Mouse (Mus musculus) liver, embryonic 12.5 days (tissue): ENCODE results near the gene Hist1h2ab. TPM values are rescaled to one million over a fixed set of nuclear protein-coding genes. Genes with fewer than 3 reads are reported as not detected.
"Not testable (repeated sequence)": the region's sequence is repeated elsewhere in the genome, so short reads cannot be mapped to it uniquely, and the experiment has no call there.

ENCODE experiments used
- ATAC-seq: fragments of 200-750 bp; cut with Nextera tagmentation; 2 replicates; pipeline ENCODE4 v1.8.0; 2017; ENCODE audit warnings: moderate number of reproducible peaks, mild to moderate bottlenecking, moderate library complexity
- H3K27ac ChIP-seq: fragments of 300-500 bp; sonication (generic); 2 replicates; pipeline ENCODE4 v1.5.1; 2016; ENCODE audit warnings: mild to moderate bottlenecking
- H3K27me3 ChIP-seq: fragments of 300-500 bp; sonication (generic); replicated peaks from 2 replicates; pipeline ENCODE4 v1.6.1; 2016; ENCODE audit warnings: mild to moderate bottlenecking, moderate library complexity
- H3K36me3 ChIP-seq: fragments of 300-500 bp; sonication (generic); 2 replicates; pipeline ENCODE4 v1.6.1; 2016; ENCODE audit warnings: mild to moderate bottlenecking, moderate library complexity
- H3K4me1 ChIP-seq: fragments of 300-500 bp; sonication (generic); 2 replicates; pipeline ENCODE4 v1.6.1; 2016
- H3K4me2 ChIP-seq: fragments of 300-500 bp; sonication (generic); 2 replicates; pipeline ENCODE4 v1.6.1; 2016; ENCODE audit warnings: mild to moderate bottlenecking, moderate library complexity
- H3K4me3 ChIP-seq: fragments of 300-500 bp; sonication (generic); 2 replicates; pipeline ENCODE4 v1.5.1; 2016; ENCODE audit warnings: mild to moderate bottlenecking, moderate library complexity
- H3K9ac ChIP-seq: fragments of 300-500 bp; sonication (generic); 2 replicates; pipeline ENCODE4 v1.6.1; 2016; ENCODE audit warnings: mild to moderate bottlenecking, moderate library complexity
- H3K9me3 ChIP-seq: fragments of 300-500 bp; sonication (generic); replicated peaks from 2 replicates; pipeline ENCODE4 v1.6.1; 2016; ENCODE audit warnings: mild to moderate bottlenecking, moderate library complexity
- WGBS: fragments of 180-500 bp; shearing (Covaris S2); methylation state at CpG from one replicate; pipeline ENCODE4 v1.1.7; 2016; ENCODE audit not compliant: insufficient replicate concordance; 5-methylcytosine and 5-hydroxymethylcytosine counted together
- polyA plus RNA-seq: library from polyadenylated mRNA; unstranded; fragments of >200 nt; fragmentation: Nextera tagmentation; extraction: Ambion mirVana; gene quantifications from 2 replicates; pipeline ENCODE4 v1.2.1, GENCODE M21; 2016

Hist1h2ab gene
- polyA plus RNA-seq = 70.3 TPM in 2 replicates

- not testable (repeated sequence) for H3K27me3 ChIP-seq, H3K9me3 ChIP-seq, H3K36me3 ChIP-seq
- WGBS = 1% methylated on average over 28 of the region's 47 CpGs
- Histone ChIP-seq H3K9ac (peak within 1 kb of the TSS; percentile 82), H3K27ac (peak within 1 kb of the TSS; percentile 100), H3K4me1 (peaks cover 54% of the 10 kb centered on the region), H3K4me2 (peak within 1 kb of the TSS; percentile 64), H3K4me3 (peak within 1 kb of the TSS; percentile 45)
- ATAC-seq = peak; percentile 53
Observed at GRCm38 (mm10) chr13:23750839-23751477, at the start of gene Hist1h2ab. Hist1h2ab (plus strand) TSS chr13:23751126.

- ATAC-seq = no peak
- Histone ChIP-seq H3K27ac (no peak overlapping the region), H3K9ac (no peak overlapping the region), H3K27me3 (0 out of 2 replicates have a peak, but pooled peaks cover 4% of the 10 kb centered on the region), H3K36me3 (no peaks in the 10 kb centered on the region), H3K4me3 (no peak overlapping the region), H3K9me3 (no peaks in the 10 kb centered on the region), H3K4me1 (peaks cover 31% of the 10 kb centered on the region), H3K4me2 (no peak overlapping the region)
- 56% methylated on average over 4 of the region's 4 CpGs for WGBS
Observed at GRCm38 (mm10) chr13:23702220-23702619, 48.7 kb upstream of the Hist1h2ab start.

- not testable (repeated sequence) for H3K36me3 ChIP-seq
Observed at GRCm38 (mm10) chr13:23702801-23703200, 48.1 kb upstream of the Hist1h2ab start.

GRCm38 (mm10) chr13:23705751-23706356 is 45.1 kb upstream of the Hist1h2ab start:
- Histone ChIP-seq H3K4me1 (peaks cover 26% of the 10 kb centered on the region), H3K9me3 (no peaks in the 10 kb centered on the region), H3K4me2 (no peak overlapping the region), H3K9ac (no peak overlapping the region), H3K4me3 (no peak overlapping the region), H3K27me3 (peaks cover 28% of the 10 kb centered on the region), H3K27ac (no peak overlapping the region), H3K36me3 (no peaks in the 10 kb centered on the region)
- ATAC-seq = no peak
- 72% methylated on average over 7 of the region's 7 CpGs for WGBS

More at GRCm38 (mm10) chr13:23702801-23703200, 48.1 kb upstream of the Hist1h2ab start:
- H3K27ac ChIP-seq, H3K4me2 ChIP-seq, H3K4me3 ChIP-seq, ATAC-seq, H3K9me3 ChIP-seq, H3K9ac ChIP-seq, H3K27me3 ChIP-seq: not testable (repeated sequence)
- H3K4me1 ChIP-seq = peaks cover 28% of the 10 kb centered on the region
- 74% methylated on average over 2 of the region's 2 CpGs for WGBS

- Histone ChIP-seq H3K4me3 (no peak overlapping the region), H3K4me2 (no peak overlapping the region), H3K36me3 (no peaks in the 10 kb centered on the region), H3K9ac (no peak overlapping the region), H3K27ac (no peak overlapping the region), H3K4me1 (peaks cover 25% of the 10 kb centered on the region), H3K9me3 (no peaks in the 10 kb centered on the region), H3K27me3 (peaks cover 36% of the 10 kb centered on the region)
- ATAC-seq = no peak
- WGBS = 78% methylated on average over 12 of the region's 12 CpGs
Observed at GRCm38 (mm10) chr13:23706771-23707170, 44.2 kb upstream of the Hist1h2ab start.

- no peak overlapping the region for H3K9ac ChIP-seq
Observed at GRCm38 (mm10) chr13:23708041-23708440, 42.9 kb upstream of the Hist1h2ab start.

GRCm38 (mm10) chr13:23708654-23709053 is 42.3 kb upstream of the Hist1h2ab start:
- 77% methylated on average over 4 of the region's 4 CpGs for WGBS
- no peak for ATAC-seq
- no peak overlapping the region for H3K4me3 ChIP-seq
- peaks cover 36% of the 10 kb centered on the region for H3K27me3 ChIP-seq
- H3K4me2 ChIP-seq = no peak overlapping the region
- H3K9ac ChIP-seq = no peak overlapping the region
- H3K9me3 ChIP-seq = no peaks in the 10 kb centered on the region
- peaks cover 22% of the 10 kb centered on the region for H3K4me1 ChIP-seq
- no peak overlapping the region for H3K27ac ChIP-seq
- H3K36me3 ChIP-seq = no peaks in the 10 kb centered on the region

More at GRCm38 (mm10) chr13:23708041-23708440, 42.9 kb upstream of the Hist1h2ab start:
- no peaks in the 10 kb centered on the region for H3K9me3 ChIP-seq
- no peak overlapping the region for H3K4me2 ChIP-seq
- peaks cover 36% of the 10 kb centered on the region for H3K27me3 ChIP-seq
- ATAC-seq = no peak
- 76% methylated on average over 4 of the region's 4 CpGs for WGBS
- no peaks in the 10 kb centered on the region for H3K36me3 ChIP-seq
- peaks cover 24% of the 10 kb centered on the region for H3K4me1 ChIP-seq
- H3K4me3 ChIP-seq = no peak overlapping the region
- H3K27ac ChIP-seq = no peak overlapping the region

- Histone ChIP-seq H3K4me3 (peak overlapping the region; percentile 57), H3K9me3 (no peaks in the 10 kb centered on the region), H3K4me2 (peak overlapping the region; percentile 68), H3K4me1 (peaks cover 22% of the 10 kb centered on the region), H3K27ac (peak overlapping the region; percentile 59), H3K36me3 (no peaks in the 10 kb centered on the region), H3K27me3 (peaks cover 36% of the 10 kb centered on the region), H3K9ac (peak overlapping the region; percentile 70)
- 0 out of 2 replicates have a peak, but pooled peaks have one; percentile 18 for ATAC-seq
- 37% methylated on average over 15 of the region's 15 CpGs for WGBS
Observed at GRCm38 (mm10) chr13:23709714-23710373, 41.1 kb upstream of the Hist1h2ab start.

GRCm38 (mm10) chr13:23710374-23711089 is 40.4 kb upstream of the Hist1h2ab start, which contains the start of gene Hfe:
Hfe (minus strand) TSS chr13:23710854.
- 2% methylated on average over 17 of the region's 17 CpGs for WGBS
- Histone ChIP-seq H3K4me2 (peak within 1 kb of the TSS; percentile 68), H3K27ac (peak within 1 kb of the TSS; percentile 59), H3K9ac (peak within 1 kb of the TSS; percentile 70), H3K4me3 (peak within 1 kb of the TSS; percentile 57), H3K9me3 (no peaks in the 10 kb centered on the region), H3K36me3 (no peaks in the 10 kb centered on the region), H3K27me3 (peaks cover 36% of the 10 kb centered on the region), H3K4me1 (peaks cover 22% of the 10 kb centered on the region)
- peak; percentile 49; the same call in 1 of the 2 replicates for ATAC-seq

GRCm38 (mm10) chr13:23716261-23717042 is 34.5 kb upstream of the Hist1h2ab start:
- ATAC-seq = no peak
- no peaks in the 10 kb centered on the region for H3K9me3 ChIP-seq
- H3K9ac ChIP-seq = no peak overlapping the region
- no peak overlapping the region for H3K4me3 ChIP-seq
- H3K27me3 ChIP-seq = peaks cover 2% of the 10 kb centered on the region
- H3K27ac ChIP-seq = no peak overlapping the region
- WGBS = 27% methylated on average over 5 of the region's 5 CpGs
- no peak overlapping the region for H3K4me2 ChIP-seq
- no peaks in the 10 kb centered on the region for H3K36me3 ChIP-seq
- H3K4me1 ChIP-seq = 0 out of 2 replicates have a peak, but pooled peaks cover 4% of the 10 kb centered on the region

GRCm38 (mm10) chr13:23717176-23717575 is 33.8 kb upstream of the Hist1h2ab start:
- no peaks in the 10 kb centered on the region; the same call in 1 of the 2 replicates for H3K27me3 ChIP-seq
- 0 out of 2 replicates have a peak overlapping the region, but pooled peaks have one; percentile 20 for H3K27ac ChIP-seq
- H3K4me1 ChIP-seq = 0 out of 2 replicates have a peak, but pooled peaks cover 3% of the 10 kb centered on the region
- no peaks in the 10 kb centered on the region for H3K36me3 ChIP-seq
- 44% methylated on average over 11 of the region's 11 CpGs for WGBS
- no peaks in the 10 kb centered on the region for H3K9me3 ChIP-seq
- H3K4me3 ChIP-seq = no peak overlapping the region
- no peak overlapping the region for H3K4me2 ChIP-seq
- H3K9ac ChIP-seq = no peak overlapping the region
- no peak for ATAC-seq
